Mouse (Mus musculus) B cell, adult 2 months (primary cell): ENCODE data around the gene Dhx30.
A peak's percentile ranks its signal among the peaks of the same experiment; 100 is the strongest.
"Not testable (repeated sequence)": the region's sequence is repeated elsewhere in the genome, so short reads cannot be mapped to it uniquely, and the experiment has no call there.

Experiments
- DNase-seq, 2 experiments: peaks; one replicate each; pipeline ENCODE4 v3.0.0; 2022

Dhx30 gene

GRCm38 (mm10) chr9:110117779-110118139, at the start of gene Dhx30:
Gene Dhx30 (minus strand): TSS chr9:110117830.
- DNase-seq = no peak

- no peak for DNase-seq
Observed at GRCm38 (mm10) chr9:110163071-110163470, 45.4 kb upstream of the Dhx30 start.

- DNase-seq = no peak
Observed at GRCm38 (mm10) chr9:110162441-110162840, 44.8 kb upstream of the Dhx30 start.

GRCm38 (mm10) chr9:110160486-110160885, 42.9 kb upstream of the Dhx30 start:
- not testable (repeated sequence) for DNase-seq

- DNase-seq = no peak
Observed at GRCm38 (mm10) chr9:110159036-110159435, 41.4 kb upstream of the Dhx30 start.

DNA sequence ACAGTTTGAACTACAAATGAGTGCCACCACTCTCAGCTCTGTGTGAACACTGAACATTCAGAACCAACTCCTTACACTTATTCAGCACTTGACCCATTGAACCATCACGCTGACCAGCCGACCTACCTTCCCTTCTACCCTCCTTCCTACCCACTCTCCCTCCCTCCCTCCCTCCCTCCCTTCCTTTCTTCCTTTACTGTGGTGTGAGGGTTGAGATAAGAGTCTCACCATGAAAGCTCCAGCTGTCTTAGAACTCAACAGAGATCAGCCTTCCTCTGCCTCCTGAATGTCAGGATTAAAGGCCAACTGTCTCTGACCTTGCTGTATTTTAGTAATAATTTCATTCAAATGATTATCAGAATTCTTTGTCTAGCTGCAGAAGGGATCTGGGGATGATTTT, 31.0 kb upstream of the Dhx30 start:
- DNase-seq = no peak

DNA sequence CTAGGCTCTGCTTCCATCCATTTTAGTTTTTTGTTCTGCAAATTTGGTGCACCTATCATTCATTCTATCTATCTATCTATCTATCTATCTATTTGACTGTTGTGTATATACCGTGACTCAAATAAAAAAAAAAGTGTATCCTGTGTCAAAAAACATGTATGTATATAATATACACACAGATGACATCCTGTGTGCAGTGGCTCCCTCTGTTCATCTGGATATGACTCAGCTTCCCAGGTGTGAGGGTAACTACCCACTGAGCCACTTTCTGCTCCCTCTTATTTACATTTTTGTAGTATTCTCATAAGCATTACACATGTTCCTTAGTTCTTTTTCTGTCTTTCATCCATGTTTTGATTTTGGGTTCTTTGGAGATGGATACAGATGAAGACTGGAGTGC, 24.5 kb upstream of the Dhx30 start:
- DNase-seq = no peak

- no peak for DNase-seq
Observed at GRCm38 (mm10) chr9:110139119-110139518, 21.5 kb upstream of the Dhx30 start.

GRCm38 (mm10) chr9:110134176-110134575, 16.5 kb upstream of the Dhx30 start:
- DNase-seq = no peak

- no peak for DNase-seq
Observed at GRCm38 (mm10) chr9:110132921-110133320, 15.3 kb upstream of the Dhx30 start.

DNA sequence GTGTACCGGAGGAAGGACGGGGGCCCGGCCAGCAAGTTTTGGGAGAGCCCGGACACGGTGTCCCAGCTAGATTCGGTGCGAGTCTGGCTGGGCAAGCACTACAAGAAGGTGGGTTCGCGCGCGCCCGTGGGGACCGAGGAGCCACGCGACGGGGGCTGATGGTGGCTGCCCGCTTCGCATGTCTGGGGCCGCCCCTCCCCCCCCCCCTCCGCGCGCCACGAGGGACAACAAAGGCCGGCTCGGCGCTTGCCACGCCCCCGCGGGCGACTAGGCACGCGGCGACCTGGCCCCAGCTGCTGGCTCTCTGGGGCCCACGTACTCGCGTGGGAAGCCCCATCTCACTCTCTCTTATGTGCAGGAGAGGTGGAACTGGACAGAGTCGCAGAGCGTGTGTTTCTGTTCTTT, 14.6 kb upstream of the Dhx30 start:
- peak in 1 of 2 experiments; percentile 63 for DNase-seq

- peak; percentile 99 for DNase-seq
Observed at GRCm38 (mm10) chr9:110131525-110132197, 14.0 kb upstream of the Dhx30 start.

DNA sequence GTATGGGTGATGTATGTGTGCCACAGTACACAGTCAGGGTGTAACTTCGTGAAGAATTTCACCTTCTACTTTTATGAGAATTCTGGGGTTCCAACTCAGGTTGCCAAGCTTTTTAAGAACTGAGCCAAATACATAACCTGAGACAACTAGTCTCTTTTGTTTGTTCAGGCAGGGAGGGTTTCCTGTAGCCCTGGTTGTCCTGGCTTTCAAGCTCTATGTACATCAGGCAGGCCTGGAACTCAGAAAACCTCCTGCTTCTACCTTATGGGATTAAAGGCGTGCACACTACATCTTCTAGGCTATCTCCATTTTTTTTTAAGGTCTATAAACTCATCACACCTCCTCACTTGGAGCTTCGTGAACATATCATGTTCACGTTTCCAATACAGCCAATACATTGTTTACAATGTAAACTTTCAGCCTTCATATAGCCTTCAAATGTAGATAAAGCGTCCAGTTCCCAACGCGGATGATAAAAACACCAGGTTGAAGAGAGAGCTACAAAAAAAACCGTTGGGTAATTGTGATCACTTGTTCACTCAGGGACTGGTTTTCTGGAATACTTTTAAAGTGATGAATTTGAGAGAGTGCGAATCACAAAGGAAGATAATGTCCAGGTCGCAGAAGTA, 13.4 kb upstream of the Dhx30 start:
- no peak for DNase-seq

DNA sequence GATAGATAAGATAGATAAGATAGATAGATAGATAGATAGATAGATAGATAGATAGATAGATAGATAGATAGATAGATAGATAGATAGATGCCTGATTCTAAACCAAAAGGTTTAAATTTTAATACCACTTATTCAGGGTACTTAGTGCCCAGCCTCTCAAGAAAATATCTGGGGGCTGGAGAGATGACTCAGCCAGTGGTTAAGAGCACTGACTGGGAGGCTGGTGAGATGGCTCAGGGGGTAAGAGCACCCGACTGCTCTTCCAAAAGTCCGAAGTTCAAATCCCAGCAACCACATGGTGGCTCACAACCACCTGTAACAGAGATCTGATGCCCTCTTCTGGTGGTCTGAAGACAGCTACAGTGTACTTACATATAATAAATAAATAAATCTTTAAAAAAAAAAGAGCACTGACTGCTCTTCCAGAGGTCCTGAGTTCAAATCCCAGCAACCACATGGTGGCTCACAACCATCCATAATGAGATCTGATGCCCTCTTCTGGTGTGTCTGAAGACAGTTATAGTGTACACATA, 6.4 kb upstream of the Dhx30 start:
- not testable (repeated sequence) for DNase-seq

DNA sequence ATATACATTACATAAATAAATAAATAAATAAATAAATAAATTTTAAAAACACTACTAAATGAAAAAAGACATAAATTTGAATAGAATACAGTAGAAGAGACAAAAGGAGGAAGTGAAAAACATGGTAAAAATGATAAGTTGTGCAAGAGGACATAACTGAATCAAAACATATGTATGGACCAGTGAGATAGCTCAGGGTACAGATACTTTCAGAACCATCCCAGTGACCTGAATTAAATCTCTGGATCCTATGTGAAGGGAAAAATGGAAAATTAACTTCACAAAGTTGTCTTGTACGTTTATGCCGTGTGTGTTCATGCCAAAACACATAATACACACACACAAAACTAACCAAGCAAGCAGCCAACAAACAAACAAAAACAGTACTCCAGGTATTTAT, 5.7 kb upstream of the Dhx30 start:
- no peak for DNase-seq

GRCm38 (mm10) chr9:110121424-110121823, 3.8 kb upstream of the Dhx30 start:
- DNase-seq = no peak

DNA sequence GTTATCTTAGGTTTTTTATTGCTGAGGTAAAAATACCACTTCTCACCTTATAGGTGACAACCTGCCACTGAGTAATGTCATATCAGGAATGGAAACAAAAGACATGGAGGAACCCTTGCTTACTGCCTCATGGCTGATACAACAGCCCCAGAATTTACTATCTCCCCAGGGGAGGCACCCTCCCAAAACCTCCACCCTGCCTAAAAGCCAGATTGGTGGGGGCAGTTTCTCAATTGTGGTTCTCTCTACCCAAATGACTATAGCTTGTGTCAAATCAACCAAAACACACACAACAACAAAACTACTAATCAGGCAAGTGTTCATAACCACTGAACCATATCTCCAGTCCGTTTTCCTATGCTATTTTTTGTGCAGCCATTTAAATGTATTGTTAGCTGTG, 619 bp upstream of the Dhx30 start:
- peak; percentile 29 to 31 for DNase-seq

DNA sequence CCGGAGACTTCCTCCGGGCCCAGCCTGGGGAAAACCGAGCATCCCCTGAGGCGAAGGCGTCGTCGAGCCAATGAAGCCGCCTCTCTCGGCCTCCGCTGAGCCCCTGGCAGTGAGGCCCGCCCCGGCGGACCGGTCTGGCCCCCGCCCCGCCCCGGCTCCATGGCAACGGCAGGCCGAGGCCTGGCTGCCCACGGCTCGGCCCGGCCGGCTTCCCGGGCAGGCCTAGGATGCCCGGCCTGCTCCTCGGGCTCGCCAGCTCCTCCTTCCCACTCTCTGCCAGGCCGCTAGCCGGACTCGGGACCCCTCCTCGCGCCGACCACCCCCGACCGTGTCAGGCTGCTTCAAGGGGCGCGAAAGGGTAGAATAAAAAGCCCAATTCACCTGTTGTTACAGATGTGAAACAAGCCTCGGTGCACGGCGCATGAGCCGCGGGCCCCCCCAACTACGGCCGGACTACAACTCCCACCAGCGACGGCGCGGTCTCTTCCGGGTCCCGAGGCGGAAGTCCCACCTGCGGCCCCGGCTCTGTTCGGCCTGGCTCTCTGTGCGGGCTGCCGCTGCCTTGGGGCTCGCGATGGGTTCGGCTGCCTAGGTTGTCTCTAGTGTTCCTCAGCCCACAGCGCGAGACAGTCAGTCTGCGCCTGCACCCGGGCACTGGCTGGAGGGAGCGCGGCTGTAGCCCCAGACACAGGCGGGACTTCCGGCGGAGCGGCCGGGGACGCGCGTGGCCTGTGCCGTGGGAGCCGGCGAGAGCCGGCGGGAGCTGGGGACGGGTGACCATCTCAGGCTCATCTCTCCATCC, 452 bp downstream of the Dhx30 start, which contains the start of gene Smarcc1:
Gene Smarcc1, plus strand, starts transcription at position 732 of the 802 bp plus-strand sequence.
- peak; percentile 91 for DNase-seq

- DNase-seq = no peak
Observed at GRCm38 (mm10) chr9:110116353-110116976, 1.2 kb downstream of the Dhx30 start.

DNA sequence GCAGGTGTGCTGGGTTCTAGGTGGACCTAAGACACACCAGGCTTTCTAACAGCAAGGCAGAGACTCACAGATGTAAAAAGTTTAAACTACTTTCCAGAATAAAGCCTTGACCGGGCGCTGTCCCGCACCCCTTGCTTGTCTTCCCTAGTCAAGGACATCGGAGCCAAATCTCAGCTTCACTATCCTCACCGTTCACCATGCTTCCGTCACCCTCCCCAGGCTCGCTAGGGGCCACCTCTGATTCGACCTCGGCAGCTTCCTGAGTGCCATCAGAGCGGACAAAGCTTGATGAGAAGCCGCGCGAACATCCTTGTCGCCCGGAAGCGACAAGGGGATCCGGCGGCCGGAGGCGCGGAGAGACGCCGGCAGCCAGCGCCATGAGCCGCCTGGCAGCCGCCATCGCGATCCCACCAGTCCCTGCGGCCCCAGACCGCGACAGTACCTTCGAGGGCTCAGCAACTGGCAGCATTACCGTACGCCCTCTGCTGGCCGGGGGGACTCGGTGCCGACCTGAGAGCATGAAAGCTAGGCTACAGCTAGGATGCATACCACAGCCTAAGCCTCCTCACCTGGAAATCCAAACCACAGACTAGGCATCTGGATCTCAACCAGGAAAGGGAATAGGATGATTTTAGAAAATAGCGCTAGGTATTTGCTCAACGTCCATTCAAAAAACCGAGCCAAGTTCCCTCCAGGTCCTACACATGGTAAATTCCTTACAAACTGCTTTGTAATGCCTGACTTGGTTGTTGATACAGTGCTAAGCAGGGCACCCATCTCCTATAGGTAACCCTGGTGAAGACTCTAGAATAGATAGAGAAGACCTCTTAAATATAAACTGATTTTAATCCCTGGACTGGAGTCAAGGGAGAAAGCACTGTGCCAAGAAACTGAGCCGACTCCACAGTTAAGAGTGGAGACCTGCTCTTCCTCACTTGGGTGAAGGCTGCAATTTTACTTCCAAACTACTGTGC, 16.7 kb downstream of the Dhx30 start:
- DNase-seq = peak; percentile 96 to 97

DNA sequence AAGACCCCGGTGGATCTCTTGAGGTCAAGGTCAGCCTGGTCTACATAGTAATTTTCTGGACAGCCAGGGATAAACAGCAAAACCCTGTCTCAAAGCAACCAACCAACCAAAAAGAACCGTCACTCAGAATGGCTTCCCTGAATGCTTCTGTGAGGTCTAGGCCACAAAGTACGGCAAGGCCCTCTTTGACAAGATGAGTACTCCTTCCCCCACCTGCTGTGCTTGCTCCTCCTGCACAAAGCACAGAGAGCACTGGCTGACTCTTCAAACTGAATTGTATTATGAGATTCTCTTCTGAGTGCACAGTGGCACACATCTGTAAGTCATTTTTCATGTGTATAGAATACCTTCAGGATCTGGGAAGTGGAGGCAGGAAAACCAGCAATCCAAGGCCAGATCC, 19.8 kb downstream of the Dhx30 start:
- DNase-seq = no peak

DNA sequence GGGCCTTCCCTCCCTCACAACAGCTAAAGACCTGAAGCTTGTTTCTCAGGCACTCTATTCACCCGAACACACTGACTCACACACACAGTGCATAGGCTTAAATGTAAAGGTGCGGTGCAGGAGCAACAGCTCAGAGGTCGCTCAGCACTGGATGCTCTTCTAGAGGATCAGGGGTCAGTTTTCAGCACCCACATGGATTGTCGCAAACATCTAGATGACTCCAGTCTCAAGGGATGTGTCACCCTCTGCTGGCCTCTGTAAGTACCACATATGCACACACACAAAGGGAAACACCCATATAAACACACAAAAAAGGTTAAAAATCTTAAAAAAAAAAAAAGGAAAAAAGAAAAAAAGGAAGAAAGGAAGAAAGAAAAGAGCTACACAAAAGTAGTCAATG, 22.9 kb downstream of the Dhx30 start:
- no peak for DNase-seq
